Mouse (Mus musculus) c-Kit-positive CD71-positive TER-119-negative erythroid progenitor cells, embryonic 14.5 days (primary cell): ENCODE results near the gene Ift46.
A peak's percentile ranks its signal among the peaks of the same experiment; 100 is the strongest.

Source experiments
- DNase-seq: peaks from one replicate; pipeline ENCODE4 v3.0.0-alpha.2; 2013; ENCODE audit warnings: low read depth

Gene Ift46

GRCm38 (mm10) chr9:44810316-44810715 is 42.6 kb downstream of the Ift46 start:
- DNase-seq = no peak

DNA sequence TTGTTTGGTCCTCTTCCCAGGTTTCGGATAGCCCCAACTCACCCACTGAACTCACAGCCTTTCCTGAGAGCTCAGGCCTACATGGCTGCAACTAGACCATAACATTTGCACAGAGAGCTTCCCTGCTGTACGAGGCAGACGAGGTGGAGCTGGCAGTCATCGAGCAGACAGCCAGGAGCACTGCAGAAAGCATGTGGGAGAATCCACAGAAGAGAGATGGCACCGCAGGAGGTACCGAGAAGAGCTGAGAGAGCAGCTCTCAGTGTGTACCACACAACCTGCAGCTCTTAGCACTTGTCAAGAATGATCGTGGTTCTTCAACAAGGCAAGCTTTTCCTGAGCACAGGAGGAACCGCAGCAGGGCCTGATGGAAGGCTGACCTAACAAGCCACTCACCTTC is 46.5 kb downstream of the Ift46 start:
- DNase-seq = no peak

GRCm38 (mm10) chr9:44817522-44817921 is 49.8 kb downstream of the Ift46 start:
- no peak for DNase-seq

DNA sequence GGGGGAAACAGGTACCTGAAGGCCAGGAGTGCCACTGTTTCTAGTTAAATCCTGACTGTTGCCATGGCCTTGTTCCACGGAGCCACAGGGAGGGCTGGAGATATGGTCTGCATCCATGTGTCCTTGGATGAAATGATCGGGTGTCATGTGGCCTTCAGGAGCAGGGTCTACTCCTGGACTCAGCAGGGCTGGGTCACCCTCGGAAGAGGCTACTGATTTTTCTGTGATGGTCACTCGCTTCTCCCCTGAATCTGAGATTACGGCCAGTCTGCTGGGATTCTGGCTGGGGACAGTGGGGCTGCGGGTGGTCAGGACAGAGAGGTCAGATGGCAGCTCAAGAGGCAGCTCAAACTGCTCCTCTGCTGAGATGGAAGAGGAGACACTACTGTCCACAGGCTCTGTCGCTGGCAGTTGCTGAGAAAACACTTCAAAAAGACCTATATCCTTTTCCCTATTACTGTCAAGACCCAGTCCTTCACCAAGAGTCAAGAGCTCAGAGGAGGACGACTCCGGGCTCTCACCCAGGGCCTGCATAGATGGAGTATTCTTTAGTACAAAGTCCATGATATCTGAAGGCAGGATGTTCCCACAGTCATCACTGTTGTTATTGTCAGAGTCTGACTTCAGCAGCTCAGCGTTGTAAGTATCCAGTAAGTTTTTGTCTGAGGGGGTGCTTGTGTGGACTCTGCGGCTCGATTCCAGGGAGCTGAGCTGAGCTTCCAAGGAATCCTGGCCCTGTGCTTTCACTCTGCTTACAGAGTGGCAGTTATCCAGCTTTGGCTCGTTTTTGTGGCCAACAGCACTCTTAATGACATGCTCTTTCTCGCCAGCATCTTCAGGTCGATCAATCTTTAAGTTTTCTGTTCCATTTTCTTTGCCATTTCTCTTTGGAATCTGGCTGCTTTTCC is 52.5 kb downstream of the Ift46 start:
- DNase-seq = no peak

- no peak for DNase-seq
Observed at GRCm38 (mm10) chr9:44826660-44827059, 59.0 kb downstream of the Ift46 start.

DNA sequence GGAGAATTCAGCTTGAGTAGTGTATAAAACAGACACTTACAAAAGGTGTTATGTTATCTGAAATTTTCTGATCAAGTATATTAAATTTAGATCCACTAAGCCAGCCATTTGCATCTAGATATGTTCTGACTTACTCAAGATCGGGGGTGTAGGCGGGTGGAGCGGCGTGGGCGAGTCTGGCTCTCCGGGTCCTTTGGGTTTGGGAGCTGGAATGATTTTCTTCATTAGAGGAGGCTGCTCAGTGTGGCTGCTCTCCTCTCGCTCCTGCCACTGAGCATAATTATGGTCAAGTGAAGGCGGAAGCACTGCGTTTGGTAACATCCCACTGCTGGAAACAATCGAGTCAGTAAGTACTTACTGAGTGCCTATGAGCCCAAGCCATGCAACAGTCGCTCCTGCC is 61.2 kb downstream of the Ift46 start:
- DNase-seq = no peak

DNA sequence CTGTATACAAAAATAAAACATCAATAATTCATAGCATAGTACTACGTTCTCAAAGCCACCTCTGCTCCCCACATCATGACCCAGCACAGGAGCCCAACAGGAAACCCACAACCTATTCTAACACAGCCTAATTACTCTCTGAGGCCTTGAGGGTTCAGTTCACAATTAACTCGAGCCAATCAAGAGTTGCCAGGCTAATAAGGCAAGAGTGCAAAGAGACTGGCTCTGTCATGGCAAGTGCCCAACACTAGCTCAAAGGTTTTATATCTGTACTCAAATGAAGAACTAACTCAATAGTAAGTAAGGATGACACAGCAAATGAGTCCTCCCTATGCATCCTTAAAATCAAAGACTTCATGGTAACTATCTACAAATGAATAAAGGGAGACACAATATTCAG is 62.8 kb downstream of the Ift46 start:
- no peak for DNase-seq

DNA sequence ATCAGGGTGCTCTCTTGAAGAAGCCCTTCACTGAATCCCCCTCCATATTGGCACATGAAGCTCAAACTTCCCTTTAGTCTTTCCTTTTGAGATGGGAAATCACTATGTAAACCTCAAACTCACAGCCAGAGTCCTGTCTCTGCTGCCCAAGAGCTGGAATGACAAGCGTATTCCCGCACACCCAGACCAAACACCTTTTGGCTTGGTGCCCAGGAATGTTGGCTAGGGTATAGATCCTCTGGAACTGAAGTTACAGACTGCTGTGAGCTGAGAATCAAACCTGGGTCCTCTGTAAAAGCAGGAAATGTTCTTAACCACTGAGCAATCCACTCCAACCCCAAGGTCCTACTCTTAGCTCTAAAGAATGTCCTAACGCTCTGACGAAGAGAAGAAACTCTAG is 64.6 kb downstream of the Ift46 start:
- DNase-seq = no peak

GRCm38 (mm10) chr9:44836439-44836838 is 68.7 kb downstream of the Ift46 start:
- peak; percentile 54 for DNase-seq

- DNase-seq = peak; percentile 38
Observed at GRCm38 (mm10) chr9:44841241-44841640, 73.5 kb downstream of the Ift46 start.
